Mouse (Mus musculus): Measurements from ENCODE around the gene Mocs2. TPM values are rescaled to one million over a fixed set of nuclear protein-coding genes. Genes with fewer than 3 reads are reported as not detected.

Mocs2 gene
- polyA plus RNA-seq, 1 experiment from 2014 or later: 104 TPM

GRCm38 (mm10) chr13:114843318-114843717, 25.3 kb downstream of the Mocs2 start:
- H3K4me1 ChIP-seq (ENCODE audit: control insufficient read depth, insufficient read depth, low read length): peaks cover 11% of the 10 kb centered on the region
- no peaks in the 10 kb centered on the region for H3K9me3 ChIP-seq (ENCODE audit: control insufficient read depth, low read length)
- H3K9ac ChIP-seq (ENCODE audit: low read depth, low read length): no peak overlapping the region
- DNase-seq (ENCODE audit: low spot score): no peak
- H3K4me3 ChIP-seq (ENCODE audit: low read depth, low read length): no peak overlapping the region
- no peaks in the 10 kb centered on the region for H3K27me3 ChIP-seq (replicated peaks; ENCODE audit: control insufficient read depth, insufficient read depth, low read length)
- ATAC-seq (ENCODE audit: low read depth): no peak
- H3K27ac ChIP-seq (replicated peaks; ENCODE audit: low read depth, low read length): no peak overlapping the region
- H3K4me2 ChIP-seq (ENCODE audit: low read depth, low read length): no peak overlapping the region
- no peaks in the 10 kb centered on the region for H3K36me3 ChIP-seq (ENCODE audit: control insufficient read depth, insufficient read depth, low read length)
- WGBS: 86% methylated on average over 1 of the region's 1 CpGs

- no peaks in the 10 kb centered on the region for H3K27me3 ChIP-seq (replicated peaks; ENCODE audit: control insufficient read depth, insufficient read depth, low read length)
- no peaks in the 10 kb centered on the region for H3K36me3 ChIP-seq (ENCODE audit: control insufficient read depth, insufficient read depth, low read length)
- no peak overlapping the region for H3K4me3 ChIP-seq (ENCODE audit: low read depth, low read length)
- no peaks in the 10 kb centered on the region for H3K4me1 ChIP-seq (ENCODE audit: control insufficient read depth, insufficient read depth, low read length)
- no peak for ATAC-seq (ENCODE audit: low read depth)
- no peaks in the 10 kb centered on the region for H3K9me3 ChIP-seq (ENCODE audit: control insufficient read depth, low read length)
- WGBS: 85% methylated on average over 6 of the region's 6 CpGs
- no peak overlapping the region for H3K9ac ChIP-seq (ENCODE audit: low read depth, low read length)
- DNase-seq (ENCODE audit: low spot score): no peak
- H3K4me2 ChIP-seq (ENCODE audit: low read depth, low read length): no peak overlapping the region
- H3K27ac ChIP-seq (replicated peaks; ENCODE audit: low read depth, low read length): no peak overlapping the region
Measured at GRCm38 (mm10) chr13:114845804-114846203, 27.8 kb downstream of the Mocs2 start.

GRCm38 (mm10) chr13:114848945-114849344, 30.9 kb downstream of the Mocs2 start:
- no peak overlapping the region for H3K9ac ChIP-seq (ENCODE audit: low read depth, low read length)
- ATAC-seq (ENCODE audit: low read depth) (no peak), DNase-seq (ENCODE audit: low spot score) (no peak)
- H3K27ac ChIP-seq (replicated peaks; ENCODE audit: low read depth, low read length): no peak overlapping the region
- no peak overlapping the region for H3K4me3 ChIP-seq (ENCODE audit: low read depth, low read length)
- no peaks in the 10 kb centered on the region for H3K4me1 ChIP-seq (ENCODE audit: control insufficient read depth, insufficient read depth, low read length)
- no peaks in the 10 kb centered on the region for H3K27me3 ChIP-seq (replicated peaks; ENCODE audit: control insufficient read depth, insufficient read depth, low read length)
- H3K36me3 ChIP-seq (ENCODE audit: control insufficient read depth, insufficient read depth, low read length): no peaks in the 10 kb centered on the region
- 70% methylated on average over 3 of the region's 3 CpGs for WGBS
- H3K9me3 ChIP-seq (ENCODE audit: control insufficient read depth, low read length): no peaks in the 10 kb centered on the region
- no peak overlapping the region for H3K4me2 ChIP-seq (ENCODE audit: low read depth, low read length)

- Histone ChIP-seq H3K27me3 (replicated peaks; ENCODE audit: control insufficient read depth, insufficient read depth, low read length) (no peaks in the 10 kb centered on the region), H3K36me3 (ENCODE audit: control insufficient read depth, insufficient read depth, low read length) (no peaks in the 10 kb centered on the region), H3K9me3 (ENCODE audit: control insufficient read depth, low read length) (no peaks in the 10 kb centered on the region), H3K4me1 (ENCODE audit: control insufficient read depth, insufficient read depth, low read length) (no peaks in the 10 kb centered on the region), H3K9ac (ENCODE audit: low read depth, low read length) (no peak overlapping the region), H3K27ac (replicated peaks; ENCODE audit: low read depth, low read length) (no peak overlapping the region), H3K4me3 (ENCODE audit: low read depth, low read length) (no peak overlapping the region), H3K4me2 (ENCODE audit: low read depth, low read length) (no peak overlapping the region)
- no peak for DNase-seq (ENCODE audit: low spot score)
- no peak for ATAC-seq (ENCODE audit: low read depth)
- 74% methylated on average over 6 of the region's 6 CpGs for WGBS
Measured at GRCm38 (mm10) chr13:114852264-114853111, 34.5 kb downstream of the Mocs2 start.

DNA sequence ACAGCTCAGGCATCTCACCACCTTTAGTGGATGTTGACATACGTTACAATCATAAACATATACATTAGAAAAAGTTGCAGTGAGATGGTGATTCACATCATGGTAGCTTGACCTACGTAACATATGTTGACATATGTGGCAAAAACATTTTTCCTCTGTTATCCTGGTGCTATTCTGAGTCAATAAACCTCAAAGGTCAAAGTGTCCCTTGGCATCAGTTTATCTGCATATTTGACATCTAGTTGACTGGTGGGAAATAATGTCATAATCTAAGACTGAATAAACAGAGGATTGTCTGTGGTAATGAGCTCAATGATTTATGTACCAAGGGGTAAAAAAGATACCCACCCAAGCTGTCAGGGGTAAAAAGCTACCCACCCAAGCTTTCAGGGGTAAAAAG, 35.1 kb downstream of the Mocs2 start:
- H3K4me3 ChIP-seq (ENCODE audit: low read depth, low read length): no peak overlapping the region
- no peaks in the 10 kb centered on the region for H3K4me1 ChIP-seq (ENCODE audit: control insufficient read depth, insufficient read depth, low read length)
- WGBS: 93% methylated on average over 2 of the region's 2 CpGs
- no peaks in the 10 kb centered on the region for H3K27me3 ChIP-seq (replicated peaks; ENCODE audit: control insufficient read depth, insufficient read depth, low read length)
- H3K4me2 ChIP-seq (ENCODE audit: low read depth, low read length): no peak overlapping the region
- ATAC-seq (ENCODE audit: low read depth) (no peak), DNase-seq (ENCODE audit: low spot score) (no peak)
- no peaks in the 10 kb centered on the region for H3K36me3 ChIP-seq (ENCODE audit: control insufficient read depth, insufficient read depth, low read length)
- no peaks in the 10 kb centered on the region for H3K9me3 ChIP-seq (ENCODE audit: control insufficient read depth, low read length)
- no peak overlapping the region for H3K9ac ChIP-seq (ENCODE audit: low read depth, low read length)
- no peak overlapping the region for H3K27ac ChIP-seq (replicated peaks; ENCODE audit: low read depth, low read length)

DNA sequence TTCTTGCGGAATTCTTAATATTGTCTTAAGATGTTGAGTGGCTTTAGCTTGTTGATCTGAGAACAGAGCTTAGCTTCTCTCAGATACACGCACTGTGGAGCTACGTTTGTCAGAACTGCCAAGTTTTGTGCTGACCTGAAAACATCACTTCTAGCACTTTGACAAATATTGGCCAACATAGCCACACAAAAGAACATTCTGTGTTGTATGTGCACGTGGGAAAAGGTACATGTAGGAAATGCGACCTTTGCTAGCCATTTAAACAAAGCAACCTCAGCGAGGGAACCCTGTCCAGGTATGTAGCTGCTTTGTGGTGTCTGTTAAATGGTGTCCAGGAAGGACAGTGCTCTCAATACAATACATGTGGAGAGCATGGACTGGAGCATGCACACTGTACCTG, 36.0 kb downstream of the Mocs2 start:
- Histone ChIP-seq H3K4me1 (ENCODE audit: control insufficient read depth, insufficient read depth, low read length) (no peaks in the 10 kb centered on the region), H3K9me3 (ENCODE audit: control insufficient read depth, low read length) (no peaks in the 10 kb centered on the region), H3K36me3 (ENCODE audit: control insufficient read depth, insufficient read depth, low read length) (no peaks in the 10 kb centered on the region), H3K4me2 (ENCODE audit: low read depth, low read length) (no peak overlapping the region), H3K9ac (ENCODE audit: low read depth, low read length) (no peak overlapping the region), H3K4me3 (ENCODE audit: low read depth, low read length) (no peak overlapping the region), H3K27ac (replicated peaks; ENCODE audit: low read depth, low read length) (no peak overlapping the region), H3K27me3 (replicated peaks; ENCODE audit: control insufficient read depth, insufficient read depth, low read length) (no peaks in the 10 kb centered on the region)
- no peak for ATAC-seq (ENCODE audit: low read depth)
- WGBS: 88% methylated on average over 6 of the region's 6 CpGs
- DNase-seq (ENCODE audit: low spot score): no peak

GRCm38 (mm10) chr13:114854428-114854827, 36.4 kb downstream of the Mocs2 start:
- ATAC-seq (ENCODE audit: low read depth): no peak
- Histone ChIP-seq H3K4me2 (ENCODE audit: low read depth, low read length) (no peak overlapping the region), H3K4me3 (ENCODE audit: low read depth, low read length) (no peak overlapping the region), H3K27ac (replicated peaks; ENCODE audit: low read depth, low read length) (no peak overlapping the region), H3K27me3 (replicated peaks; ENCODE audit: control insufficient read depth, insufficient read depth, low read length) (no peaks in the 10 kb centered on the region), H3K9ac (ENCODE audit: low read depth, low read length) (no peak overlapping the region), H3K36me3 (ENCODE audit: control insufficient read depth, insufficient read depth, low read length) (no peaks in the 10 kb centered on the region), H3K9me3 (ENCODE audit: control insufficient read depth, low read length) (no peaks in the 10 kb centered on the region), H3K4me1 (ENCODE audit: control insufficient read depth, insufficient read depth, low read length) (no peaks in the 10 kb centered on the region)
- 93% methylated on average over 3 of the region's 3 CpGs for whole genome bisulfite sequencing
- DNase-seq (ENCODE audit: low spot score): no peak

DNA sequence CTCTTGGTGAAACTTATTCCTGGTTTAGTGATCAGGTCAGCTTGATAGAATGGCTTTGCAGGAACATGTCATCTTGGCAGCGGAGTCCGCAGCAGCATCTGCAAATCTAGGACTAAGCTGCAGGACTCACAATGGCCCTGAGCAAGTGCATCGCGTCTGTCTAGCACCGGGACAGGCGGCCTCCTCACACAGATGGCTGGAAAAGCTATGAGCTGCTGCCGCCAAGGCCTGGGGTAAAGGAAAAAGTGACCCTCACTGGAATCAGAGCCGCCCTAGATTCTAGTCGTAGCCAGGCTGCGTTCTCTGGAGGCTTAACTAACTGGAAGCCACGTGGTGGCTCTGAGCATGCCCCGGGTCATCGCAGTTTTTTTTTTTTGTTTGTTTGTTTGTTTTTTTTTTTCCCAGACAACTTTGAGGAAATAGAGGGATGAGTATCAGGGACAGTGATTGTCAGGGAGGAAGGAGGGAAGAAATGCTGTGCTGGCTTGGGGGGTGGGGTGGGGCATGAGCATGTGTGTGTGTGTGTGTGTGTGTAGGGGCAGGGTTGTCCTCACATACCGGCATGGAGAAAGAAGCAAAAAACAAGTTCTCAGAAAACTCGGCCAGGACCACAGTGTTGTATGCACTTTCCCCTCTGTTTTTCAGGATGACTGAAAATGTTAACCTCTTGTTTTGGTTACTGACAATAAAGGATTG, 37.7 kb downstream of the Mocs2 start:
- Histone ChIP-seq H3K27me3 (replicated peaks; ENCODE audit: control insufficient read depth, insufficient read depth, low read length) (no peaks in the 10 kb centered on the region), H3K4me1 (ENCODE audit: control insufficient read depth, insufficient read depth, low read length) (no peaks in the 10 kb centered on the region), H3K9me3 (ENCODE audit: control insufficient read depth, low read length) (no peaks in the 10 kb centered on the region), H3K27ac (replicated peaks; ENCODE audit: low read depth, low read length) (no peak overlapping the region), H3K4me2 (ENCODE audit: low read depth, low read length) (peak overlapping the region; percentile 27), H3K36me3 (ENCODE audit: control insufficient read depth, insufficient read depth, low read length) (no peaks in the 10 kb centered on the region), H3K9ac (ENCODE audit: low read depth, low read length) (peak overlapping the region; percentile 30; the same call in 1 of the 2 replicates), H3K4me3 (ENCODE audit: low read depth, low read length) (no peak overlapping the region)
- WGBS: 23% methylated on average over 15 of the region's 15 CpGs
- DNase-seq (ENCODE audit: low spot score): peak; percentile 31
- ATAC-seq (ENCODE audit: low read depth): peak; percentile 50; the same call in 1 of the 2 replicates
